Mouse (Mus musculus) hematopoietic stem cell, adult 5-6 weeks (primary cell): ENCODE data around the gene Dnah3. TPM values are rescaled to one million over a fixed set of nuclear protein-coding genes. Genes with fewer than 3 reads are reported as not detected.

ENCODE experiments used
- ATAC-seq, 2 experiments: fragments of 125-278 bp in 1 of 2; replicated peaks in 1 of 2; 2 replicates each; pipeline ENCODE4 v1.8.0; 2016 to 2017; ENCODE audit warnings: inconsistent platforms in 2 of 2, mild to moderate bottlenecking in 2 of 2, moderate number of reproducible peaks in 2 of 2, low read depth in 1 of 2, moderate TSS enrichment in 1 of 2; ENCODE audit not compliant: low FRiP score in 2 of 2, poor library complexity in 2 of 2, severe bottlenecking in 2 of 2, insufficient read depth in 1 of 2, low TSS enrichment in 1 of 2
- total RNA-seq: library from RNA; stranded (forward); fragments of 172-1452, 232-1000 nt; gene quantifications from 2 replicates; pipeline ENCODE4 v1.2.3, GENCODE M21; 2017

Gene Dnah3
- not detected in 2 replicates for total RNA-seq

- no peak for ATAC-seq
Measured at GRCm38 (mm10) chr7:120095180-120095579, at the start of gene Dnah3. Gene Dnah3 (minus strand): TSS chr7:120095280.

- ATAC-seq = no peak
Measured at GRCm38 (mm10) chr7:120142743-120143142, 47.7 kb upstream of the Dnah3 start.

- no peak for ATAC-seq
Measured at GRCm38 (mm10) chr7:120128951-120129350, 33.9 kb upstream of the Dnah3 start.

GRCm38 (mm10) chr7:120127686-120128059 lies 32.6 kb upstream of the Dnah3 start:
- no peak for ATAC-seq

GRCm38 (mm10) chr7:120126976-120127685 lies 32.1 kb upstream of the Dnah3 start:
- no peak for ATAC-seq

GRCm38 (mm10) chr7:120124844-120125243 lies 29.8 kb upstream of the Dnah3 start:
- peak; percentile 70 to 86 for ATAC-seq

- ATAC-seq = no peak; a peak in 1 of 4 replicates
Measured at GRCm38 (mm10) chr7:120123776-120124175, 28.7 kb upstream of the Dnah3 start.

- no peak for ATAC-seq
Measured at GRCm38 (mm10) chr7:120117529-120117928, 22.4 kb upstream of the Dnah3 start.

GRCm38 (mm10) chr7:120116976-120117375 lies 21.9 kb upstream of the Dnah3 start:
- no peak for ATAC-seq

GRCm38 (mm10) chr7:120109676-120110075 lies 14.6 kb upstream of the Dnah3 start:
- ATAC-seq = no peak

GRCm38 (mm10) chr7:120106356-120106755 lies 11.3 kb upstream of the Dnah3 start:
- no peak for ATAC-seq

GRCm38 (mm10) chr7:120104975-120105374 lies 9.9 kb upstream of the Dnah3 start:
- ATAC-seq = no peak

GRCm38 (mm10) chr7:120103019-120103567 lies 8.0 kb upstream of the Dnah3 start:
- peak; percentile 43 to 50 for ATAC-seq

GRCm38 (mm10) chr7:120102164-120102972 lies 7.3 kb upstream of the Dnah3 start, which contains the start of gene Tmem159:
Gene Tmem159 (plus strand): TSS chr7:120102353.
- ATAC-seq = peak; percentile 94

GRCm38 (mm10) chr7:120098403-120098802 lies 3.3 kb upstream of the Dnah3 start:
- peak; percentile 38 to 48; a peak in 2 of 4 replicates for ATAC-seq

- no peak for ATAC-seq
Measured at GRCm38 (mm10) chr7:120097845-120098244, 2.8 kb upstream of the Dnah3 start.

GRCm38 (mm10) chr7:120094216-120094615 lies 864 bp downstream of the Dnah3 start:
- no peak for ATAC-seq

- ATAC-seq = no peak
Measured at GRCm38 (mm10) chr7:120093033-120093432, 2.0 kb downstream of the Dnah3 start.
